Mouse (Mus musculus): Measurements from ENCODE around the gene Nedd8. TPM values are rescaled to one million over a fixed set of nuclear protein-coding genes. Genes with fewer than 3 reads are reported as not detected.
A peak's percentile ranks its signal among the peaks of the same experiment; 100 is the strongest.

Gene Nedd8
- 234 and 266 TPM in 2 replicates for total RNA-seq (2014; fragmentation: Nextera tagmentation)
- 488 and 566 TPM in 2 replicates for total RNA-seq (2017)
- polyA plus RNA-seq (2012): 112 and 128 TPM in 2 replicates

DNA sequence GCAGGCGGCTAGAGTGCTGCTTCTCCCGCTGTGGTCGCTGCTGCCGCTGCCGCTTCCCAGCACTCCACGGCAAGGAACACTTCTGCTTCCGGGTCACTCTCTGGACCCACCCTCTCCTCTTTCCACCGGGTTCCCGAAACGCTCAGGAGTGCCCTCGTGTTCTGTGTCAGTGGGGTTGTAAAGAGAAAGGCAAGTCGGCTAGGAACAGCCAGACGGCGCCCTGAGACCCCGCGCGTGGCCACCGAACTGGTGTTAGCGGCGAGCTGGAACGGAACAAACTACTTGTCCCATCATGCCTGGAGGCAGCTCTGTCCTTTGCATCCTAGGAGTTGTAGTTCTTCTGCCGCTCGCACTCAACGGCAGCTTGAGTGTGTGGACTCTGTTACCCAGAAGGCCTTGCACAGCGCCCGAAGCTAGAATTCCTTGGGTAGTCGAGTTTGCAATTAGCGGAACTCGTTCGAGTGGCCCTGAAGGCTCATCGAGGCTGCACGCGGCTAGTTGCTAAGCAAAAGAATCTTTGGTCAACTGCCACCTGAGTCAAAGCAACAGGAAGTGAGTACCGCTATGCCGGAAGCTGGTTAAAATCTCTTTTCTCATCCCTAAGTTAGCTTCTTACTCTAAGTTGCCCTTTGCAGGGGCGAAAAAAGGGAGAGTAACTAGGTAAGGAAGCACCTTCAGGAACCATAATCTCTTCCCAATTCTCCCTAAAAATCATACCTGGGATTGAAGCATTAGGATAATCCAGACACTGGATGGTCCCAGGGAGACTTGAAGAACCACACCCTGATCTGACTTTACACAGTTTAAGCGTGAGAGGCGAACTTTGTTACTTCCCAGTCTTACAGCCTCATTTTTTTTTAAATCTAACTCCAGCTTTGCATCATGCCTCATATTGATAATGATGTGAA lies at the start of gene Nedd8, which contains the start of gene Gmpr2:
TSS of gene Nedd8 (minus strand) at position 292 of the 908 bp plus-strand sequence.
TSS of gene Gmpr2 (plus strand) at position 109 of the 908 bp plus-strand sequence.
- DNase-seq (ENCODE audit: low spot score): peak; percentile 66
- no peaks in the 10 kb centered on the region for H3K9me3 ChIP-seq (replicated peaks)
- peaks cover 55% of the 10 kb centered on the region for H3K36me3 ChIP-seq (replicated peaks)
- ATAC-seq (ENCODE audit: extremely low read depth, insufficient number of reproducible peaks, low FRiP score, poor library complexity, severe bottlenecking): peak; percentile 95
- peak within 1 kb of the TSS; percentile 76 for H3K4me3 ChIP-seq (ENCODE audit: low read depth, low read length)
- no peaks in the 10 kb centered on the region for H3K27me3 ChIP-seq (ENCODE audit: insufficient read depth, low read length)
- TF ChIP-seq POLR2AphosphoS5 (IDR thresholded peaks at IDR 0.05; ENCODE audit: insufficient replicate concordance, low read depth, low read length) (peak; percentile 82; the same call in 1 of the 2 replicates), TAL1 (conservative IDR thresholded peaks at IDR 0.05; ENCODE audit: low read depth, low read length) (no peak), GATA1 (IDR thresholded peaks at IDR 0.05; ENCODE audit: borderline replicate concordance, low read length) (no peak), CTCF (IDR thresholded peaks at IDR 0.05; ENCODE audit: low read depth, low read length) (no peak), GATA2 (IDR thresholded peaks at IDR 0.05; ENCODE audit: borderline replicate concordance, low read depth, low read length) (no peak)
- peaks cover 41% of the 10 kb centered on the region for H3K4me1 ChIP-seq (ENCODE audit: insufficient read depth, low read depth, low read length)

DNA sequence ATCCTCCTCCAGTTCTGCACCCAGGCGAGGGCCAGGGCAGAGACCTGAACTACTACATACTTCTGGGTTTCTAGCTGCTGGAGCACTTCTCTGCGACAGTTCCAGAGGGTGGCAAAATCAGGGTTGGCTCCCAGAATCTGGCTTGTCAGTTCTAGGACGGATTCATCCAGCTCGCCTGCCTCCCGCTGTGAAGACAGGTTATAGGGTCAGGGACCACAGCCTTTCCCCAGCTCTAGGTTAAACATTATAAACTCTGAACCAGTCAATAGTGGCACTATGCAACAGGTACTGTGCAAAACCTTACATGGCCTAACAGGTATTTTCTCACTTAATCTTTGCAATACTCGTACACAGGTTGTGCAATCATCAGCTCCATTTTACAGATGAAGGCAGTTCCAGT lies 49.2 kb upstream of the Nedd8 start:
- H3K27me3 ChIP-seq (ENCODE audit: insufficient read depth, low read length): no peaks in the 10 kb centered on the region
- DNase-seq (ENCODE audit: low spot score): no peak
- H3K36me3 ChIP-seq (replicated peaks): peaks cover 51% of the 10 kb centered on the region
- no peak for ATAC-seq (ENCODE audit: extremely low read depth, insufficient number of reproducible peaks, low FRiP score, poor library complexity, severe bottlenecking)
- no peaks in the 10 kb centered on the region for H3K9me3 ChIP-seq (replicated peaks)
- TF ChIP-seq GATA2 (IDR thresholded peaks at IDR 0.05; ENCODE audit: borderline replicate concordance, low read depth, low read length) (no peak), POLR2AphosphoS5 (IDR thresholded peaks at IDR 0.05; ENCODE audit: insufficient replicate concordance, low read depth, low read length) (no peak), CTCF (IDR thresholded peaks at IDR 0.05; ENCODE audit: low read depth, low read length) (no peak), TAL1 (conservative IDR thresholded peaks at IDR 0.05; ENCODE audit: low read depth, low read length) (no peak), GATA1 (IDR thresholded peaks at IDR 0.05; ENCODE audit: borderline replicate concordance, low read length) (no peak)
- H3K4me1 ChIP-seq (ENCODE audit: insufficient read depth, low read depth, low read length): peaks cover 64% of the 10 kb centered on the region
- H3K4me3 ChIP-seq (ENCODE audit: low read depth, low read length): peak overlapping the region; percentile 88

DNA sequence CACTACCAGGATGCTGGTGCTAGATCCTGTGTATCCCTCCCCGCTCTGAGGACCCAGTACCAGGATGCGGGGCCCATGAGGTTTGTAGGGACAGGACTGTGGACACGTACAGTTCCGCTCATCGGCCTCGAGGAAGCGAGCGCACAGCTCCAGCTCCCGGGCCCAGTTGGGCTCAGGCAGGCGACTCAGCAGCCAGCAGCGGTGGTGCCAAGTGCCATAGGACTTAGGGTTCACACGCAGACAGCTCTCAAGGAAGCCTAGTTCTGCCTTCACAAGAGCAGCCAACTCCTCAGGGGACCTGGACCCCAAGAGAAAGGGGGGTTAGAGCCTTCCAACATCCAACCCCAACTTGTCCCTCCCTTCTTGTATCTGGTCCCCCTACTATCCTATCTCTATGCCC lies 48.7 kb upstream of the Nedd8 start:
- Histone ChIP-seq H3K9me3 (replicated peaks) (no peaks in the 10 kb centered on the region), H3K36me3 (replicated peaks) (peaks cover 54% of the 10 kb centered on the region), H3K27me3 (ENCODE audit: insufficient read depth, low read length) (no peaks in the 10 kb centered on the region), H3K4me1 (ENCODE audit: insufficient read depth, low read depth, low read length) (peaks cover 64% of the 10 kb centered on the region), H3K4me3 (ENCODE audit: low read depth, low read length) (no peak overlapping the region)
- TF ChIP-seq POLR2AphosphoS5 (IDR thresholded peaks at IDR 0.05; ENCODE audit: insufficient replicate concordance, low read depth, low read length): no peak
- TF ChIP-seq GATA2 (IDR thresholded peaks at IDR 0.05; ENCODE audit: borderline replicate concordance, low read depth, low read length): no peak
- no peak for TF ChIP-seq GATA1 (IDR thresholded peaks at IDR 0.05; ENCODE audit: borderline replicate concordance, low read length)
- no peak for TF ChIP-seq CTCF (IDR thresholded peaks at IDR 0.05; ENCODE audit: low read depth, low read length)
- TF ChIP-seq TAL1 (conservative IDR thresholded peaks at IDR 0.05; ENCODE audit: low read depth, low read length): no peak
- no peak for DNase-seq (ENCODE audit: low spot score)
- no peak for ATAC-seq (ENCODE audit: extremely low read depth, insufficient number of reproducible peaks, low FRiP score, poor library complexity, severe bottlenecking)

DNA sequence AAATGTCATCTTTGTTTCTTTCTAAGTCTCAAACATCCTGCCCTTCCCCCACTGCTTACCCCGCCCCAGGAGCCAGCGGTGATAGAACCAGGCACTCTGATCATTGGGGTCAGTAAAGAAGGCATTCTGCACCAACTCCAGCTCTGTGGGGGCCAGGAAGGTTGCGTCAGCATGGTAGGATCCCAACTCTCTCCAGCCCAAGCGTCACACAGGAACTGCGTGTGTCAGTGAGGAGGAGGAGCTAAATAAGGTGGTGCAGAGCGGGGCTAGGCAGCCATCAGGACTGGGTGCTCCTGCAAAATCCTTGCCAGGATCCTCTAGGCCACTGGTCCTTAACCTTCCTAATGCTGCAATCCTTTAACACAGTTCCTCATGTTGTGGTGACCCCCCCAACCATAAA lies 47.8 kb upstream of the Nedd8 start:
- no peaks in the 10 kb centered on the region for H3K27me3 ChIP-seq (ENCODE audit: insufficient read depth, low read length)
- no peak for DNase-seq (ENCODE audit: low spot score)
- H3K4me3 ChIP-seq (ENCODE audit: low read depth, low read length): no peak overlapping the region
- no peak for ATAC-seq (ENCODE audit: extremely low read depth, insufficient number of reproducible peaks, low FRiP score, poor library complexity, severe bottlenecking)
- no peak for TF ChIP-seq TAL1 (conservative IDR thresholded peaks at IDR 0.05; ENCODE audit: low read depth, low read length)
- TF ChIP-seq POLR2AphosphoS5 (IDR thresholded peaks at IDR 0.05; ENCODE audit: insufficient replicate concordance, low read depth, low read length): no peak
- TF ChIP-seq GATA2 (IDR thresholded peaks at IDR 0.05; ENCODE audit: borderline replicate concordance, low read depth, low read length): no peak
- TF ChIP-seq GATA1 (IDR thresholded peaks at IDR 0.05; ENCODE audit: borderline replicate concordance, low read length): no peak
- TF ChIP-seq CTCF (IDR thresholded peaks at IDR 0.05; ENCODE audit: low read depth, low read length): no peak
- peaks cover 56% of the 10 kb centered on the region for H3K36me3 ChIP-seq (replicated peaks)
- no peaks in the 10 kb centered on the region for H3K9me3 ChIP-seq (replicated peaks)
- peaks cover 65% of the 10 kb centered on the region for H3K4me1 ChIP-seq (ENCODE audit: insufficient read depth, low read depth, low read length)

GRCm38 (mm10) chr14:55716884-55717283 lies 45.0 kb upstream of the Nedd8 start:
- DNase-seq (ENCODE audit: low spot score) (no peak), ATAC-seq (ENCODE audit: extremely low read depth, insufficient number of reproducible peaks, low FRiP score, poor library complexity, severe bottlenecking) (no peak)
- Histone ChIP-seq H3K36me3 (replicated peaks) (peaks cover 56% of the 10 kb centered on the region), H3K9me3 (replicated peaks) (no peaks in the 10 kb centered on the region), H3K4me3 (ENCODE audit: low read depth, low read length) (no peak overlapping the region), H3K27me3 (ENCODE audit: insufficient read depth, low read length) (no peaks in the 10 kb centered on the region), H3K4me1 (ENCODE audit: insufficient read depth, low read depth, low read length) (peaks cover 67% of the 10 kb centered on the region)
- TF ChIP-seq POLR2AphosphoS5 (IDR thresholded peaks at IDR 0.05; ENCODE audit: insufficient replicate concordance, low read depth, low read length) (no peak), CTCF (IDR thresholded peaks at IDR 0.05; ENCODE audit: low read depth, low read length) (no peak), GATA2 (IDR thresholded peaks at IDR 0.05; ENCODE audit: borderline replicate concordance, low read depth, low read length) (no peak), TAL1 (conservative IDR thresholded peaks at IDR 0.05; ENCODE audit: low read depth, low read length) (no peak), GATA1 (IDR thresholded peaks at IDR 0.05; ENCODE audit: borderline replicate concordance, low read length) (no peak)

DNA sequence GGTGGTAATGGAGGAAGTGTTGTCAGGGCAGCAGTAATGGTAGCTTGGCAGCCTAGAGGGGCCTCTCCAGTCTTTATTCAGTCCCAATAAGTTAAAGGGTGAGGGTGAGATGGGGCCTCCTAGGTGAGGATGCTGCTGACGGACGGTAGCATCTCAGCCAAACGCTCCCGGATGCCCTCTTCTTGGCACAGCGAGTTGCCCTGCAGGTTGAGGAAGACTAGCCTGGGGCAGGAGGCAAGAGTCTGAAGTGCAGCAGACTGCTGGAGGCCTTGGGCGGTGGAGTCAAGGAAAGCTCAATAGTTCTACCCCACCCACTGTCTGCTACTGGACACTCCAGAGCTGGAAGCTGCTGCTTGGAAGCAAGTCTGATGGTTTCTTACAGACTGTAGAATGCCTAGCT lies 44.3 kb upstream of the Nedd8 start:
- H3K4me3 ChIP-seq (ENCODE audit: low read depth, low read length): no peak overlapping the region
- peaks cover 69% of the 10 kb centered on the region for H3K4me1 ChIP-seq (ENCODE audit: insufficient read depth, low read depth, low read length)
- ATAC-seq (ENCODE audit: extremely low read depth, insufficient number of reproducible peaks, low FRiP score, poor library complexity, severe bottlenecking): no peak

More for the DNA sequence above, 44.3 kb upstream of the Nedd8 start:
- no peak for DNase-seq (ENCODE audit: low spot score)
- Histone ChIP-seq H3K9me3 (replicated peaks) (no peaks in the 10 kb centered on the region), H3K27me3 (ENCODE audit: insufficient read depth, low read length) (no peaks in the 10 kb centered on the region), H3K36me3 (replicated peaks) (peaks cover 61% of the 10 kb centered on the region)
- TF ChIP-seq TAL1 (conservative IDR thresholded peaks at IDR 0.05; ENCODE audit: low read depth, low read length): no peak
- no peak for TF ChIP-seq GATA2 (IDR thresholded peaks at IDR 0.05; ENCODE audit: borderline replicate concordance, low read depth, low read length)
- TF ChIP-seq POLR2AphosphoS5 (IDR thresholded peaks at IDR 0.05; ENCODE audit: insufficient replicate concordance, low read depth, low read length): no peak
- no peak for TF ChIP-seq CTCF (IDR thresholded peaks at IDR 0.05; ENCODE audit: low read depth, low read length)
